Mouse (Mus musculus) c-Kit-positive CD71-positive TER-119-negative erythroid progenitor cells, embryonic 14.5 days (primary cell): ENCODE results near the gene Nup205.

Experiments used
- DNase-seq: peaks from one replicate; pipeline ENCODE4 v3.0.0-alpha.2; 2013; ENCODE audit warnings: low read depth

Gene Nup205

GRCm38 (mm10) chr6:35251807-35252476, 74.7 kb downstream of the Nup205 start:
- DNase-seq = no peak

GRCm38 (mm10) chr6:35252477-35253346, 75.5 kb downstream of the Nup205 start:
- peak; percentile 79 for DNase-seq

- no peak for DNase-seq
Measured at GRCm38 (mm10) chr6:35253474-35253873, 76.3 kb downstream of the Nup205 start.

- peak; percentile 67 for DNase-seq
Measured at GRCm38 (mm10) chr6:35254136-35254904, 77.1 kb downstream of the Nup205 start.

- no peak for DNase-seq
Measured at GRCm38 (mm10) chr6:35255017-35255416, 77.8 kb downstream of the Nup205 start.

GRCm38 (mm10) chr6:35256691-35257090, 79.5 kb downstream of the Nup205 start:
- peak; percentile 77 for DNase-seq

GRCm38 (mm10) chr6:35257626-35258190, 80.5 kb downstream of the Nup205 start:
- DNase-seq = no peak

GRCm38 (mm10) chr6:35258922-35259321, 81.7 kb downstream of the Nup205 start:
- no peak for DNase-seq

GRCm38 (mm10) chr6:35259526-35259925, 82.3 kb downstream of the Nup205 start:
- no peak for DNase-seq

GRCm38 (mm10) chr6:35260531-35260930, 83.3 kb downstream of the Nup205 start:
- DNase-seq = no peak

GRCm38 (mm10) chr6:35265580-35266278, 88.5 kb downstream of the Nup205 start:
- no peak for DNase-seq

- DNase-seq = no peak
Measured at GRCm38 (mm10) chr6:35268711-35269110, 91.5 kb downstream of the Nup205 start.

GRCm38 (mm10) chr6:35269643-35270042, 92.4 kb downstream of the Nup205 start:
- no peak for DNase-seq

- no peak for DNase-seq
Measured at GRCm38 (mm10) chr6:35271094-35271855, 94.1 kb downstream of the Nup205 start.

- DNase-seq = no peak
Measured at GRCm38 (mm10) chr6:35271868-35272765, 94.9 kb downstream of the Nup205 start.

- no peak for DNase-seq
Measured at GRCm38 (mm10) chr6:35273391-35274082, 96.3 kb downstream of the Nup205 start.

- DNase-seq = no peak
Measured at GRCm38 (mm10) chr6:35277903-35278587, 100.8 kb downstream of the Nup205 start.

- no peak for DNase-seq
Measured at GRCm38 (mm10) chr6:35279306-35279705, 102.1 kb downstream of the Nup205 start.
